Mouse (Mus musculus): ENCODE results near the gene Sipa1. TPM values are rescaled to one million over a fixed set of nuclear protein-coding genes. Genes with fewer than 3 reads are reported as not detected.

Sipa1 gene
- polyA plus RNA-seq, 1 experiment, result 5.5 TPM

- H3K36me3 ChIP-seq (ENCODE audit: control insufficient read depth, insufficient read depth, low read length), result no peaks in the 10 kb centered on the region; the same call in none of the 2 replicates
- H3K27me3 ChIP-seq (ENCODE audit: control insufficient read depth, insufficient read depth, low read length), result no peaks in the 10 kb centered on the region
- H3K4me3 ChIP-seq (ENCODE audit: control insufficient read depth, low read depth, low read length), result no peak overlapping the region
- H3K4me1 ChIP-seq (ENCODE audit: control insufficient read depth, insufficient read depth, low read length), result peaks cover 17% of the 10 kb centered on the region
- no peak overlapping the region for H3K27ac ChIP-seq (ENCODE audit: control insufficient read depth, insufficient read depth, low read depth, low read length)
- TF ChIP-seq CTCF (IDR thresholded peaks at IDR 0.05; ENCODE audit: control insufficient read depth, insufficient read depth, insufficient replicate concordance, low read depth, low read length), result no peak
- TF ChIP-seq POLR2A (IDR thresholded peaks at IDR 0.05; ENCODE audit: control insufficient read depth, low read depth, low read length), result no peak
Measured at GRCm38 (mm10) chr19:5686437-5686836, 22.9 kb upstream of the Sipa1 start.

GRCm38 (mm10) chr19:5685861-5686260 is 22.4 kb upstream of the Sipa1 start:
- Histone ChIP-seq H3K27ac (ENCODE audit: control insufficient read depth, insufficient read depth, low read depth, low read length) (no peak overlapping the region), H3K27me3 (ENCODE audit: control insufficient read depth, insufficient read depth, low read length) (no peaks in the 10 kb centered on the region), H3K4me3 (ENCODE audit: control insufficient read depth, low read depth, low read length) (no peak overlapping the region), H3K36me3 (ENCODE audit: control insufficient read depth, insufficient read depth, low read length) (no peaks in the 10 kb centered on the region; the same call in none of the 2 replicates), H3K4me1 (ENCODE audit: control insufficient read depth, insufficient read depth, low read length) (peaks cover 16% of the 10 kb centered on the region)
- TF ChIP-seq POLR2A (IDR thresholded peaks at IDR 0.05; ENCODE audit: control insufficient read depth, low read depth, low read length), result no peak
- TF ChIP-seq CTCF (IDR thresholded peaks at IDR 0.05; ENCODE audit: control insufficient read depth, insufficient read depth, insufficient replicate concordance, low read depth, low read length), result no peak

- H3K4me3 ChIP-seq (ENCODE audit: control insufficient read depth, low read depth, low read length), result no peak overlapping the region
- TF ChIP-seq POLR2A (IDR thresholded peaks at IDR 0.05; ENCODE audit: control insufficient read depth, low read depth, low read length), result no peak
- TF ChIP-seq CTCF (IDR thresholded peaks at IDR 0.05; ENCODE audit: control insufficient read depth, insufficient read depth, insufficient replicate concordance, low read depth, low read length), result no peak
Measured at GRCm38 (mm10) chr19:5685431-5685830, 21.9 kb upstream of the Sipa1 start.

GRCm38 (mm10) chr19:5684985-5685384 is 21.5 kb upstream of the Sipa1 start:
- H3K27me3 ChIP-seq (ENCODE audit: control insufficient read depth, insufficient read depth, low read length), result no peaks in the 10 kb centered on the region
- no peak overlapping the region for H3K27ac ChIP-seq (ENCODE audit: control insufficient read depth, insufficient read depth, low read depth, low read length)
- no peak overlapping the region for H3K4me3 ChIP-seq (ENCODE audit: control insufficient read depth, low read depth, low read length)
- peaks cover 2% of the 10 kb centered on the region for H3K36me3 ChIP-seq (ENCODE audit: control insufficient read depth, insufficient read depth, low read length)
- peaks cover 8% of the 10 kb centered on the region for H3K4me1 ChIP-seq (ENCODE audit: control insufficient read depth, insufficient read depth, low read length)
- TF ChIP-seq CTCF (IDR thresholded peaks at IDR 0.05; ENCODE audit: control insufficient read depth, insufficient read depth, insufficient replicate concordance, low read depth, low read length), result no peak
- TF ChIP-seq POLR2A (IDR thresholded peaks at IDR 0.05; ENCODE audit: control insufficient read depth, low read depth, low read length), result no peak

More at GRCm38 (mm10) chr19:5685431-5685830, 21.9 kb upstream of the Sipa1 start:
- no peak overlapping the region for H3K27ac ChIP-seq (ENCODE audit: control insufficient read depth, insufficient read depth, low read depth, low read length)
- no peaks in the 10 kb centered on the region; the same call in none of the 2 replicates for H3K36me3 ChIP-seq (ENCODE audit: control insufficient read depth, insufficient read depth, low read length)
- H3K27me3 ChIP-seq (ENCODE audit: control insufficient read depth, insufficient read depth, low read length), result no peaks in the 10 kb centered on the region
- H3K4me1 ChIP-seq (ENCODE audit: control insufficient read depth, insufficient read depth, low read length), result peaks cover 12% of the 10 kb centered on the region

- Histone ChIP-seq H3K27me3 (ENCODE audit: control insufficient read depth, insufficient read depth, low read length) (no peaks in the 10 kb centered on the region), H3K36me3 (ENCODE audit: control insufficient read depth, insufficient read depth, low read length) (peaks cover 3% of the 10 kb centered on the region), H3K4me3 (ENCODE audit: control insufficient read depth, low read depth, low read length) (no peak overlapping the region), H3K4me1 (ENCODE audit: control insufficient read depth, insufficient read depth, low read length) (peaks cover 3% of the 10 kb centered on the region), H3K27ac (ENCODE audit: control insufficient read depth, insufficient read depth, low read depth, low read length) (no peak overlapping the region)
- TF ChIP-seq CTCF (IDR thresholded peaks at IDR 0.05; ENCODE audit: control insufficient read depth, insufficient read depth, insufficient replicate concordance, low read depth, low read length) (no peak), POLR2A (IDR thresholded peaks at IDR 0.05; ENCODE audit: control insufficient read depth, low read depth, low read length) (no peak)
Measured at GRCm38 (mm10) chr19:5684236-5684635, 20.7 kb upstream of the Sipa1 start.

GRCm38 (mm10) chr19:5680432-5680831 is 16.9 kb upstream of the Sipa1 start:
- TF ChIP-seq CTCF (IDR thresholded peaks at IDR 0.05; ENCODE audit: control insufficient read depth, insufficient read depth, insufficient replicate concordance, low read depth, low read length) (no peak), POLR2A (IDR thresholded peaks at IDR 0.05; ENCODE audit: control insufficient read depth, low read depth, low read length) (no peak)
- Histone ChIP-seq H3K36me3 (ENCODE audit: control insufficient read depth, insufficient read depth, low read length) (peaks cover 10% of the 10 kb centered on the region), H3K27ac (ENCODE audit: control insufficient read depth, insufficient read depth, low read depth, low read length) (no peak overlapping the region), H3K27me3 (ENCODE audit: control insufficient read depth, insufficient read depth, low read length) (no peaks in the 10 kb centered on the region), H3K4me3 (ENCODE audit: control insufficient read depth, low read depth, low read length) (no peak overlapping the region), H3K4me1 (ENCODE audit: control insufficient read depth, insufficient read depth, low read length) (no peaks in the 10 kb centered on the region)

GRCm38 (mm10) chr19:5668372-5668771 is 4.9 kb upstream of the Sipa1 start:
- Histone ChIP-seq H3K27me3 (ENCODE audit: control insufficient read depth, insufficient read depth, low read length) (no peaks in the 10 kb centered on the region), H3K36me3 (ENCODE audit: control insufficient read depth, insufficient read depth, low read length) (peaks cover 4% of the 10 kb centered on the region), H3K4me3 (ENCODE audit: control insufficient read depth, low read depth, low read length) (no peak overlapping the region), H3K4me1 (ENCODE audit: control insufficient read depth, insufficient read depth, low read length) (peaks cover 5% of the 10 kb centered on the region; the same call in 1 of the 2 replicates), H3K27ac (ENCODE audit: control insufficient read depth, insufficient read depth, low read depth, low read length) (no peak overlapping the region)
- no peak for TF ChIP-seq POLR2A (IDR thresholded peaks at IDR 0.05; ENCODE audit: control insufficient read depth, low read depth, low read length)
- TF ChIP-seq CTCF (IDR thresholded peaks at IDR 0.05; ENCODE audit: control insufficient read depth, insufficient read depth, insufficient replicate concordance, low read depth, low read length), result no peak

GRCm38 (mm10) chr19:5666386-5666785 is 2.9 kb upstream of the Sipa1 start:
- H3K27ac ChIP-seq (ENCODE audit: control insufficient read depth, insufficient read depth, low read depth, low read length), result no peak overlapping the region
- peaks cover 10% of the 10 kb centered on the region for H3K4me1 ChIP-seq (ENCODE audit: control insufficient read depth, insufficient read depth, low read length)
- no peak overlapping the region for H3K4me3 ChIP-seq (ENCODE audit: control insufficient read depth, low read depth, low read length)
- peaks cover 3% of the 10 kb centered on the region; the same call in 1 of the 2 replicates for H3K36me3 ChIP-seq (ENCODE audit: control insufficient read depth, insufficient read depth, low read length)
- no peaks in the 10 kb centered on the region for H3K27me3 ChIP-seq (ENCODE audit: control insufficient read depth, insufficient read depth, low read length)
- no peak for TF ChIP-seq CTCF (IDR thresholded peaks at IDR 0.05; ENCODE audit: control insufficient read depth, insufficient read depth, insufficient replicate concordance, low read depth, low read length)
- no peak for TF ChIP-seq POLR2A (IDR thresholded peaks at IDR 0.05; ENCODE audit: control insufficient read depth, low read depth, low read length)

Data from testis, adult 2 months (tissue).